Mouse (Mus musculus) brain, embryonic 18.5 days (tissue): ENCODE results near the gene Cflar.
"Not testable (repeated sequence)": the region's sequence is repeated elsewhere in the genome, so short reads cannot be mapped to it uniquely, and the experiment has no call there.

ENCODE experiments used
- DNase-seq: peaks from one replicate; pipeline ENCODE4 v3.0.0-alpha.2; 2012; ENCODE audit warnings: low read depth, low spot score

Cflar gene

GRCm38 (mm10) chr1:58711365-58712016 lies at the start of gene Cflar:
Gene Cflar (plus strand): TSS chr1:58711508.
- DNase-seq, result no peak

- DNase-seq, result not testable (repeated sequence)
Observed at GRCm38 (mm10) chr1:58662671-58663070, 48.6 kb upstream of the Cflar start.

GRCm38 (mm10) chr1:58663365-58663764 lies 47.9 kb upstream of the Cflar start:
- not testable (repeated sequence) for DNase-seq

- DNase-seq, result no peak
Observed at GRCm38 (mm10) chr1:58668191-58668590, 43.1 kb upstream of the Cflar start.

GRCm38 (mm10) chr1:58669635-58670034 lies 41.7 kb upstream of the Cflar start:
- DNase-seq, result not testable (repeated sequence)

GRCm38 (mm10) chr1:58672116-58672515 lies 39.2 kb upstream of the Cflar start:
- no peak for DNase-seq

- no peak for DNase-seq
Observed at GRCm38 (mm10) chr1:58675011-58675410, 36.3 kb upstream of the Cflar start.

- DNase-seq, result no peak
Observed at GRCm38 (mm10) chr1:58677575-58677974, 33.7 kb upstream of the Cflar start.

- not testable (repeated sequence) for DNase-seq
Observed at GRCm38 (mm10) chr1:58678412-58678811, 32.9 kb upstream of the Cflar start.

- no peak for DNase-seq
Observed at GRCm38 (mm10) chr1:58689426-58689825, 21.9 kb upstream of the Cflar start.

GRCm38 (mm10) chr1:58690006-58690744 lies 21.1 kb upstream of the Cflar start:
- DNase-seq, result no peak

- not testable (repeated sequence) for DNase-seq
Observed at GRCm38 (mm10) chr1:58690834-58691488, 20.3 kb upstream of the Cflar start.

- DNase-seq, result not testable (repeated sequence)
Observed at GRCm38 (mm10) chr1:58691718-58692117, 19.6 kb upstream of the Cflar start.

- no peak for DNase-seq
Observed at GRCm38 (mm10) chr1:58693696-58694095, 17.6 kb upstream of the Cflar start.

- not testable (repeated sequence) for DNase-seq
Observed at GRCm38 (mm10) chr1:58695810-58696209, 15.5 kb upstream of the Cflar start, which contains the start of gene Als2cr12. Gene Als2cr12 (minus strand): TSS chr1:58695989.

GRCm38 (mm10) chr1:58697607-58698006 lies 13.7 kb upstream of the Cflar start:
- DNase-seq, result not testable (repeated sequence)

- DNase-seq, result no peak
Observed at GRCm38 (mm10) chr1:58698781-58699180, 12.5 kb upstream of the Cflar start.

- no peak for DNase-seq
Observed at GRCm38 (mm10) chr1:58699988-58700387, 11.3 kb upstream of the Cflar start.

- not testable (repeated sequence) for DNase-seq
Observed at GRCm38 (mm10) chr1:58700580-58701162, 10.6 kb upstream of the Cflar start.

- not testable (repeated sequence) for DNase-seq
Observed at GRCm38 (mm10) chr1:58710043-58710442, 1.3 kb upstream of the Cflar start.

GRCm38 (mm10) chr1:58710711-58711364 lies 470 bp upstream of the Cflar start:
- DNase-seq, result no peak
